Mouse (Mus musculus): ENCODE data around the gene Phf21a.
"Not testable (repeated sequence)": the region's sequence is repeated elsewhere in the genome, so short reads cannot be mapped to it uniquely, and the experiment has no call there.

The Phf21a gene

GRCm38 (mm10) chr2:92380495-92381050 is 287.7 kb downstream of the Phf21a start:
- in situ Hi-C loops (cut with MseI, MboI): no loop called here

GRCm38 (mm10) chr2:92381161-92381560 is 288.2 kb downstream of the Phf21a start:
- in situ Hi-C loops (cut with MseI, MboI): no loop called here

DNA sequence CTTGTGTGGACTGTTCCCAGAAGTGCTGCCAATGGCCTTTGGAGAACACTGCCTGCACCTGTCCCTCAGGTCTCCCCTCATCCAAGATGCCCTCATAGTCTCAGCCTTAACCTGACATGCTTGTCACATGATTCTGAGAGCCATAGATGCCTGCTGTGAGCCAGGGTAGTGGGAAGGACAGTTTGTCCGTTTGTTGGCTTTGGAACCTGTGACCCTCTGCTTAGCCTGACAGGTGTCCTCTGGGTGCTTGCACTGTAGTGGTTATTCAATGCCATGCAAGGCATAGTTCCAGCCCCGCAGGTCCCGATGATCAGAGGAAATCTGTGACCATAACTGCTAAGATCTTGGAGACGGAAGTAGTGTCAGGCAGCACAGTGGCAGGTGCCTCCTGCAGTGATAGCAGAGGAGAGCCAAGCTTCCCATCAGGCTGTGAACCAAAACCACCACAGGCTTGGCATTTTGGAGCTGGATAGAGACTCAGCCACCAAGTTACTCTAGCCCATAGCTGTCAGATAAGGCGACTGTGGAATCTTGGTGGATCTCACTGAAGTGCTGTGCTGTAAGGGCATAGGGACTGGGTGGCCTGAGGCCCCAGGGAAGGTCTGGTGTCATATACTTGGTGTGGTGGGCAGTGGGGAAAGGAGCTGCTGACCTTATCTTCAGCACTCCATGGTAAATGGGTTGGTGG is 289.1 kb downstream of the Phf21a start, which contains the start of gene 1700029I15Rik:
Gene 1700029I15Rik, plus strand, starts transcription at position 638 of the 688 bp plus-strand sequence.
- in situ Hi-C loops (cut with MseI, MboI): no loop called here

DNA sequence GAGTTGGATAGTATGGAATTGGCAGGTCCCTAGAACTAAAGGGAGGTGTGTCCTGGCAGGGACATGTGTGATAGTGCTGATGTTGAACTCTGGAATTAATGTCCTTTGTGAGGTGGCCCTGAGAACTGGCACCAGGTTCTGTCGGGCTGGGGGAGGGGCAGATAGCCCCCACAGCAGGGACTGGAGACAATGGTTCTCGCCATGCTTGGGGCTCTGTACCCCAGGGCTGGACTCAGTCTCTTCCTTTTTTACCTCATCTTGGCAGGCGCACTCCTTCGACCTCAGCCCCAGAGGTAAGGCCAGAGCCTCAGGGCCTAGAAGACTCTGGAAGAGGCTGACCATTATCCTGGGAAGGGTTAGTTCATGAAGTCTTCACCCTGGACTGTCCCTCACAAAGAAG is 289.8 kb downstream of the Phf21a start:
- in situ Hi-C loops (cut with MseI, MboI): no loop called here

DNA sequence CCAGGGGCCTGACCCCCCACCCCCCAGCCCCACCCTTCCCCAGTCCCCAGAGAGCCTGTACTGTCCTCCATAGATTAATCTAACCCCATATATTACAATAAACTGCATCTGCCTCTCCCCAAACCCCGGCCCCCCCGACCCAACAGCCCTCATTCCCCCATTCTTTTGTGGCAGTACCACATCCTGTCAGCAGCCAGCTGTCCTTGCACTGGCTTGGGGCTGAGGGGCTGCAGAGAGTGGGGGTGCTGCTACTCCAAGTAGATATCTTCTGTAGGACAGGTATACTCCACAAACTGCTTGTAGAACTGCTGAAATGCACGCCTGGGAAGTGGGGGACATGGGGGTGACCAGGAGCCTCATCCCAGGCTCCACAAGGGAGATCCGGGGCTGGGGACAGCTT is 291.2 kb downstream of the Phf21a start:
- in situ Hi-C loops (cut with MseI, MboI): no loop called here

DNA sequence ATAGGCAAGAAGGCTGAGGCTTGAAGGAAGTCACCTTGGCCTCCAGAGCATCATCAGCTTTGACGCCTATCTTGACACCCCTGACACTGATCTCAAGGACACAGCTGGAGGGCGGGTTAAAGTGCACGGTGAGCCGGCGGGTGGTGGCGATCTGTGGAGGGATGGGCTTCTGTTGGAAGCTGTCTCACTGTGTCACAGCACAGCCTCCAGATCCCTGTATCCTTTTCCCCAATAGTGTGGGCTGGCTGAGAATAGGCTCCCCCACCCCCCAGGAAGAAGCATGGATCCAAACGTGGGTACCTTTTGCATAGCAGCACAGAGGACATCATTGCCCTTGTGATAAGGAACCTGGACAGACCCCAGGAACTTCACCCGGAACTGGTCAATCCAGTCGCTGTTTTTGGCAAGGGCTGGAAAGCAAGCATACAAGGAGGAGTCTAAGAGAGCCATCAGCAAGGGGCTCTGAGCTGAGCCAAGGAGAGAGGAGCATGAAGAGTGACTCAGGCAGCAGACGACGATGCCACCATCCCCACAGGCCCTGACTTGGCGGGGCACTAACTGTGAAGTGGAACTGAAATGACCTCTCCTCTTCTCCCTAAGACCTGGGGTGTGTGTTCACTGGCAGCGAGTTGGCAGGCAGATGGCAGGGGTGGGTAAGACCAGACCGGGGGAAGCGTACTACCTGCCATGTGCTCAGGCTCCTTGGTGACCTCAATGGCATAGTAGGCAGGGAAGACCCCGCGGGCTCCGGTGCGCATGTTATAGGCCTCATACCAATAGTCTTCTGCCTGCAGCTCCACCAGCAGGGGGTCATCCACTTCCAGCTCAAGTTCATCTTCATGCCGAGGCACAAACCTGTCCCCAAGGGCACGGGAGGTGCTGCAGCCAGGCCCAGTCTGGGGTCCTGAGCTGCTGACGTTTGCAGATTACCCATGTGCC is 292.5 kb downstream of the Phf21a start:
- in situ Hi-C loops (cut with MseI, MboI): no loop called here

- in situ Hi-C loops (cut with MseI, MboI): no loop called here
Observed at GRCm38 (mm10) chr2:92386821-92387570, 294.1 kb downstream of the Phf21a start.

DNA sequence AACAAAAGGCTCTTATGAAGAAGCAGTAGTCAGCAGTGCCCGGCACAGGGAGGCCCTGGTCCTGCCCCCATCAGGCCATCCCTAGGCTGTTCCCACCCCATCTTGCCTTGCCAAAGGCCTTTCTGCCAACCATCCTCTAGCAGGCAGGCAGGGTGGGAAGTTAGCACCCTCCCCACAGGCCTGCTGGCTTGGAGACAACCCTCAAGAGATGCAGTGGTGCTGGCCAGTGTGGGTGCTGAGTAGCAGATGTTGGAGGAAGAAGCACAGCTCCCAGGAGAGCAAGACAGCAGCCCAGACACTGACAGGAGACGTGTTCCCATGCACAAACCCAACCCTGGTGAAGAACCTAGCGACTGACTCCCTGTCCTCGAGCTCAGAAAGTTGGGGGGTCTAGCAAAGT is 294.7 kb downstream of the Phf21a start:
- in situ Hi-C loops (cut with MseI, MboI): no loop called here

GRCm38 (mm10) chr2:92388081-92388517 is 295.2 kb downstream of the Phf21a start:
- in situ Hi-C loops (cut with MseI, MboI): no loop called here

- in situ Hi-C loops (cut with MseI, MboI): no loop called here
Observed at GRCm38 (mm10) chr2:92388891-92389641, 296.1 kb downstream of the Phf21a start.

DNA sequence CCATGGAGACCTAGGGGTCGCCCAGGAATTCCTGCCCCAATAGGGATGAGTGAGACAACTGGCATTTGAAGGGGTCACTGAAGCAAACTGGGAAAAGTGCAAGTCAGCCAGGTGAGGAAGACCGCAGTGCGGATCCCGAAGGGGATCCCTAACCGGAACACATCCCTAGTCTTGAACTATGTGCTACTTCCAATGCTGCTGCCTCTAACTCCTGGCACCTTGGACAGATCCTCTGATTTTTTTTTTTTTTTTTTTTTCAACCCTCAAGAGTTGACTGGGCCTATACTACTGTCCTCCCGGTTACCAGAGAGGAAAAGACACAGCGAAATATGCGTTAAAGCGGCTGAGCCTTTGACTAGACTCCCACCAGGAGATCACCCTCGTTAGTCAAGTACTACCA is 296.7 kb downstream of the Phf21a start:
- in situ Hi-C loops (cut with MseI, MboI): no loop called here

DNA sequence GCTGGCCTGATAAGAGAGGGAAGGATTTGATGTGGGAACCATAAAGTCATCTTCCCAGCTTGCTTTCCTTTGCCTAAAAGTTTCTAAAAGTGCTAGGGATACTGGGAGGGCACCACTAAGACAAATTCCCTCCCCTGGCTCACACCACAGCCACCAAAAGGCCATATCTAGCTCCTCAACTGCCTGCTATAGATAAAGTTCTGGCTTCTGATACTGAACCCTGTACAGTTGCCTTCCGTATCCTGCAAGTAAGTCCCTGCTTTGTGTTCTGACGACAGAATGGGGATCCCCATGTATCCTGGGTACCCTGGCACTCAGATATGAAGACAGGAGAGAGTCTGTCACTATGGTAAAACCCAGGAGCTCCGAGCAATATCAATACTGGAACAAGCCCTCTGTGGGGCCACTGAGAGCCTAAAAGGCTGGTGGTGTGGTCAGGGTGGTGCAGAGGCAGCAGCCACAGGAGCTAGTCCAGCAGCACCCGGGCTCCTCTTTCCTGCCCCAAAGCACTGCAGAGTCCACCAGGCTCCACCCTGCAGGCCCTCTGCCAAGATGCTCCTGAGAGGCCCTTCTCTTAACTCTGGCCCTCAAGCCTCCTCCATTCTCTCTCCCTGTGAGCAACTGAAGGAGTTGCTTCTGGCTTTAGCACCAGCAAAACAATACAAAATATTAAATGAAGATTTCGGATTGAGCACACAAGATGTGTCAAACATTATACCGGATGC is 297.5 kb downstream of the Phf21a start:
- in situ Hi-C loops (cut with MseI, MboI): no loop called here

GRCm38 (mm10) chr2:92391116-92391515 is 298.2 kb downstream of the Phf21a start:
- in situ Hi-C loops (cut with MseI, MboI): no loop called here

DNA sequence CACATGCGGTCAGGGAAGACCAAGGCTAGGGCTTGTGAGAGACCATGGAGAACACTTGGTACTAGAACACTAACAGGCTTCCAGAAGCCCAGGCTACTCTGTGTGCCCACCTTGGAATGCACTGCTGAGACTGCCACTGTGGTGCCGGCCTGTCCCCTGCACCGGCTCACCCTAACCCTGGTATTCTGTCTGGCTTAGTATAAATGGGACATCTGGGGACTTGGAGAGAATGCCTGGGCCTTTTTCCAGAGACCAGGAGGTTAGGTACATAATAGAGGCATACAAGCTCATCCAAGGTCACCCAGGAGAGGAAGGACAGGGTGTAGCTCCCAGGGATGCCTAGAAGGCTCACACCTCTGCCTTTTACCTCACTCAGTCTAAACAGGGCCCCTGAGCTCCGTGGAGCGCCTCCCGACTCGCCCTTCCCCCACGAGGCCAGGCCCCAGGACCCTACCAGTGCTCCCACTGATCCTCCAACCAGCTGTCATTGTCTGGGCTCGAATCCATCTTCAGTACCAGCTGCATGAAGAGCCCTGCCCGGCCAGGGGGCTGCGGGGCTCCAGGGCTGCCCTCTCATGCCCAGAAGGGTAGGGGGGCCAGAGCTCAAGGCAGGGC is 298.9 kb downstream of the Phf21a start:
- in situ Hi-C loops (cut with MseI, MboI): no loop called here

- in situ Hi-C loops (cut with MseI, MboI): no loop called here
Observed at GRCm38 (mm10) chr2:92392318-92393264, 299.7 kb downstream of the Phf21a start.

DNA sequence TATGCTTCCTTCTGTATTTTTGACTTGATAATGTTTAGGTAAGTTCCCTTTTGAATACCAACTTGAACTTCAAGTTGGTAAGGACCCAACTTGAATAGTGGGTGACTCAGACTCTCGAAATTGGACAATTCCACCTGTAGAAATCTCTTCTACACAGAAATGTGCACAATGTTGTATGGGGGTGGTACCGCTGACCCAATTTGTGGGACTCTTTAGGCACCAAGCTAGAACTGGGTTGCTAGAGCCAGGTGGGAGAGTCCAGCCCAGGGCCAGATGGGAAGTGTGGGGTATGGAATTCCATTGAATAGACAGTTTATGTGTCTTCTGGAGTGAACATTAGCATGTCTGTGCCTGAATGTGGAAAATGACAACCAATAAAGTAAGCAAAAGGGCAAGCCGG is 302.6 kb downstream of the Phf21a start:
- in situ Hi-C loops (cut with MseI, MboI): no loop called here

DNA sequence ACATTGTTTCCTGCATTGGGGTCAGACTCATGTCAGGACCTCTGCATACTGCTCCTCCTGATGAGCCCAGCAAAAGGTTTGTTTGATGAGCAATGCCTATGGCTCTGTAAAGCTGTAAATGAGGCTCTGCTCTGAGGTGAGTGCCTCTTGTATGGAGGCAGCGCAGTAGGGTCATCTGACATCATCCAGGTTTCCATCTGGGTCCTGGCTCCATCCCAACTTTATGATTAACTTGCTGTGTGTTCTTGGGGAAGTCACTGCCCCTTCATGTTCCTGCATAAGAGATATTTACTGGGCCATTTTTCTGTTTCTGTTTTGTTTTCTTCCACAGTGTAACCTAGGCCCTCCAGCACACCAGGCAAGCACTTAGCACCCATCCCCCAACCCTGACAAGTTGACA is 304.5 kb downstream of the Phf21a start:
- in situ Hi-C loops (cut with MseI, MboI): no loop called here

DNA sequence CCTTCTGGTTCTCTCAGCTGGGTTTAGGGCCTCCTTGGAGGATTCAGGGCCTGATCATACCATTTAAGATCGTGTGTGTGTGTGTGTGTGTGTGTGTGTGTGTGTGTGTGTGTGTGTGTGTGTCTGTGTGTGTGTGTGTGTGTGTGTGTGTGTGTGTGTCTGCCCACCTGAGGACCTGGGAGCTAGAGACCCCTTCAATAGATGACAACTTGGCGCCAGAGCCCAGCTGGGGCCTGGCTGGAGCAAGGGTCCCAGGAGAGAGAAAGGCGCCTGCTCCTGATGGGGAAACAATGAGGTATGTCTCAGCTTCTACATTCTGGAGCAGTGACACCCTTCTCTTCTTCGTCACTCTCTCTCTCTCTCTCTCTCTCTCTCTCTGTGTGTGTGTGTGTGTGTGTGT is 307.0 kb downstream of the Phf21a start:
- in situ Hi-C loops (cut with MseI, MboI): not testable (repeated sequence)

DNA sequence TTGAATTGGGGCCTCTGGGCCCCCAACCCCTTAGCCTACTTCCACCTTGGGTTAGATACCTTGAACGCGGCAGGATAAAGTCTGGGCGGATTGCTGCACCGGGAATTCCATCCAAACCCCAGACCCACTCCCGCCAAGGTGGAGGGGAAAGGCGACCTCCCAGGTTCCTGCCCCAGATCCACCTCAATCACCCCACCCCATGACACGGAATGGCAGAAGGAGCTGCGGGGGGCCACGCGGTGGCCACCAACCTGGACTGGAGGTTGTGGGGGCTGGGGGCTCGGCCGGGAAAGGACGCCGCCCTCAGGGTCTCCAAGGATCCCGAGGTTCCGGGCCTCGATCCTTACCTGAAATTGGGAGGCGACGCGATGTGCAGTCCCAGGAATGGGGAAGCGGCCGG is 307.8 kb downstream of the Phf21a start:
- in situ Hi-C loops (cut with MseI, MboI): no loop called here
